Mouse (Mus musculus): Measurements from ENCODE around the gene Rab11fip3. TPM values are rescaled to one million over a fixed set of nuclear protein-coding genes. Genes with fewer than 3 reads are reported as not detected.
"Not testable (repeated sequence)": the region's sequence is repeated elsewhere in the genome, so short reads cannot be mapped to it uniquely, and the experiment has no call there.

Gene Rab11fip3
- polyA plus RNA-seq (2012; rRNA removed), result 98.1 and 98.7 TPM in 2 replicates

- DNase-seq (ENCODE audit: extremely low spot score in 1 of 2, low spot score in 1 of 2), result peak; percentile 49 to 83
These were observed at the start of gene Rab11fip3 for GRCm38 (mm10) chr17:26068831-26069739. Rab11fip3 (minus strand) TSS chr17:26069555.

- DNase-seq (ENCODE audit: extremely low spot score in 1 of 2, low spot score in 1 of 2), result no peak
These were observed 47.3 kb upstream of the Rab11fip3 start for GRCm38 (mm10) chr17:26116503-26117258.

GRCm38 (mm10) chr17:26115956-26116487 lies 46.7 kb upstream of the Rab11fip3 start:
- DNase-seq (ENCODE audit: extremely low spot score in 1 of 2, low spot score in 1 of 2), result no peak

- DNase-seq (ENCODE audit: extremely low spot score in 1 of 2, low spot score in 1 of 2), result no peak
These were observed 46.0 kb upstream of the Rab11fip3 start for GRCm38 (mm10) chr17:26115205-26115898.

DNA sequence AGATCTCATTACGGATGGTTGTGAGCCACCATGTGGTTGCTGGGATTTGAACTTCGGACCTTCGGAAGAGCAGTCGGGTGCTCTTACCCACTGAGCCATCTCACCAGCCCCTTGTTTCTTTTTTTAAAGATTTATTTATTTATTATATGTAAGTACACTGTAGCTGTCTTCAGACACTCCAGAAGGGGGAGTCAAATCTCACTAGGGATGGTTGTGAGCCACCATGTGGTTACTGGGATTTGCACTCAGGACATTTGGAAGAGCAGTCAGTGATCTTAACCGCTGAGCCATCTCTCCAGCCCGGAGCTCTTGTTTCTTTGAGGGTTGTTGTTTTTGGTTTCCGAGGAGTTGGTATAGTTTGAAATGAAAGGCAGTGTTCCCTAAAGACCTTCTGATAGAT lies 45.1 kb upstream of the Rab11fip3 start:
- DNase-seq (ENCODE audit: extremely low spot score in 1 of 2, low spot score in 1 of 2), result not testable (repeated sequence)

GRCm38 (mm10) chr17:26114061-26114460 lies 44.7 kb upstream of the Rab11fip3 start:
- no peak for DNase-seq (ENCODE audit: extremely low spot score in 1 of 2, low spot score in 1 of 2)

DNA sequence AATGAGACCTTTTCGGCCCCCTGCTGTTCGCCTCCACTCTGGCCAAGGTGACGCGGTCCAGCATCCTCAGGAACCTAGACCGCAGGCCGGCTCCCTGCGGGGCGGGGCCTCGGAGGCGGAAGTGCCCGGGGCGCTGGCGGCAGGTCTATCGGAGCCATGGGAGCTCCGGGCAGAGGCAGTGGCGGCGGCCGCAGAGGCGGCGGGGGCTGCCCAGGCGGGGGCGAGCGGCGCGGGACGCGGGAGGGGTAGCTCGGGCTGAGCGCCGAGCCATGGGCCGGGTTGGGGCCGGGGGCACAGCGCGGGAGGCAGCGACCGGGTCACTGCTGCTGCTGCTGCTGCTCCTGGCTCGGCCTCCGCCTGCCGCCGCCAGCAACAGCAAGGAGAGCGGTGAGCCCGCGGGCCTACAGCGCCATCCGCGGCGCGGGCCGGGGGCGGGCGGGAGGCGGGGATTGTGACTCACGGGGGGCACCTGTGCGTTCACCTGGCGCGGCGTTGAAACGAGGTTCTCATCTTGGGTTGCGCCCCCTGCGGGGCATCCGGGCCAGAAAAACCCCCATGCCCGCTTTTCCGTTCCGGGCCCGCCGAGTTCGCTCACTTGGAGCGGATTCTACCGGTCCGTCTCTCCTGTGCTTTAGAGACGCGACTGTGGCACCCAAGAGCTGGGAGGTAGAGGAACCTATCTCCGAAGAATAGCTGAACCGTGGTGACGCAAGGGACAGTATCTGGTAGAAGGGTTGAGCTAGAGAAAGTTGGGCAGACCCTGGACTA lies 44.0 kb upstream of the Rab11fip3 start, which contains the start of gene Tmem8:
Gene Tmem8, plus strand, starts transcription at position 119 of the 768 bp plus-strand sequence.
- peak in 1 of 2 experiments; percentile 73 for DNase-seq (ENCODE audit: extremely low spot score in 1 of 2, low spot score in 1 of 2)

GRCm38 (mm10) chr17:26112751-26113150 lies 43.4 kb upstream of the Rab11fip3 start:
- DNase-seq (ENCODE audit: extremely low spot score in 1 of 2, low spot score in 1 of 2), result no peak

DNA sequence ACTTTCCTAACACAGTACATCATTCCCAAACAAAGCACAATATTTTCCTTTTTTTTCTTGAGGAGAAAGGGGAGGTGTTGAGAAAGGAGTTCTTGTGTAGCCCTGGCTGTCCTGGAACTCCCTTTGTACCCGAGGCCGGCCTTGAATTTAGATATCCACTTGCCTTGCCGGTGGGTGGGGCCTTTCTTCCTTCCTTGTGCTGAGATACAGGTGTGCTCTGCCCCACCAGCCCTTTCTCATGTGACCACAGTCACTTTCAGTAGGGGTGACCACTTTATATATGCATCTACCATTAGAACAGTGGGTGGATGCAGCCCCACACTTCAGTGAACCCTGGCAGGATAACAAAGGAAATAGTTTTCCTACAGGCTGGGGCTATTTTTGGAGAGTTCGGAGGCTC lies 42.4 kb upstream of the Rab11fip3 start:
- DNase-seq (ENCODE audit: extremely low spot score in 1 of 2, low spot score in 1 of 2), result no peak

DNA sequence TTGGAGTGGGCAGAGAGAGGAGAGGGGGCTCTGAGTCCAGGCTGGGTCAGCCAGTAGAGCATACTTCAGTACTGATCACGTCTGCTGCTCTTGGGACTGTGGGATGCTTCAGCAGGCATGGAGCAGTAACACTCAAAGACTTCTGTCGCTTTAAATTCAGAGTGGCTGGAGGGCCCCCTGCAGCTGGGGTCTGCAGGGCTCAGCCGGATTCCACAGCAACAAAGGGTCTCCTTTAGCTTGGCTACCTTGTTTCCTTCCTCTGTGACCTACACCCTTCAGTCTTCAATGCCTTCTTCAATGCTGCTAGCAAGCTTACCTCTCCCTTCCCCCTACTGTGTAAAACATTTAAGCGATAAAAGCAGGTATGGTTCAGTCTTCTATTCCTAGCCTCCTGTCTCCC lies 41.7 kb upstream of the Rab11fip3 start:
- no peak for DNase-seq (ENCODE audit: extremely low spot score in 1 of 2, low spot score in 1 of 2)

GRCm38 (mm10) chr17:26110156-26110555 lies 40.8 kb upstream of the Rab11fip3 start:
- DNase-seq (ENCODE audit: extremely low spot score in 1 of 2, low spot score in 1 of 2), result no peak

DNA sequence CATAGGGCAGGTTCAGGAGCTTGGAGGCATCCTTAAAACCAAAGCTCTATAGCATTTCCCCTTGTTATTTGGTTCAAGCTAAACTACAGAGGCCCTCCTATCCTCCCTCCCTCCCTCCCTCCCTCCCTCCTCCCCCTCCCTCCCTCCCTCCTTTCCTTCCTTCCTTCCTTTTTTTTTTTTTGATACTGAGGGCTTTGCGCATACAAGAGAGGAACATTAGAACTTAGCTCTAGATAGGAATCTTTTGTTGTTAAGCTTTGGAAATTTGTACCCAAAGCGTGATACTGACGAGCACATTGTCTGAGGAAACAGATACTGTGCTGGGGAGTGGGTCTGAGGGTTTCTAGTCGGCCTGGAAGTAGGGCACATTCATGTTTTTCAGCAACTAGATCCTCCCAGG lies 36.3 kb upstream of the Rab11fip3 start:
- no peak for DNase-seq (ENCODE audit: extremely low spot score in 1 of 2, low spot score in 1 of 2)

DNA sequence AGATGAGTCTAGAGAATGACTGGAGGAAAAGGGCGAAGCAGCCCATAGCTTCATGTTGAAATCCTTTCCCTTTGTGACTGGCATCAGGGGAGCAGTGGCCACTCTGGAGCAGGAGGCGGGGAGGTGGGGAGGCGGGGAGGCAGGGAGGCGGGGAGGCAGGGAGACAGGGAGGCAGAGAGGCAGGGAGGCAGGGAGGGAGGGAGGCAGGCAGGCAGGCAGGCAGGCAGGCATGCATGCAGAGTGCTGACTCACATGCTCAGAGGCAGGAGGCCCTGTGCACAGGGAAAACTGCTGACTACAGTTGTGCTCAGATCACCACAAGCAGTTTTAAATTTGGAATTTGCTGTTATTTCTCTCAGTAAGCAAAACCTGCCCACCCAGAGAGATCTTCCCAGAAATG lies 32.1 kb upstream of the Rab11fip3 start:
- DNase-seq (ENCODE audit: extremely low spot score in 1 of 2, low spot score in 1 of 2), result peak in 1 of 2 experiments; percentile 48

DNA sequence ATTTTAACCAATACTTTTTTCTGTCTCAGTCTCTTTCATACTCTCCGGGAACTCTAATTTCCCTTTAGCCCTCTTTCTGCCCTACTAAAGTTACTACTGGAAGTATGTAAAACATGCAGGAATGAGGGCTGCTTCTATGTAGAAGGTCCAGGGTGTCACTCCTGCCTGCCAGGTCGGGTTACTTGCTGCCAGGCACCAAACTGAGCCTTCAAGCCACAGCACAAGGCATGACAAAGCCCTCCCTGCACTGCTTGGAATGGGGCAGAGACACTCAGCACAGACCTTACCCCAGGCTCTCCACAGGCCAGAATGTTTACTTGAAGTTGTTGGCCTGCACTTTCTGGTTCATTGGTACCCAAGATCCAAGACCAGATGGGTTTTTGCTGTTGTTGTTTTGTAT lies 30.8 kb upstream of the Rab11fip3 start:
- no peak for DNase-seq (ENCODE audit: extremely low spot score in 1 of 2, low spot score in 1 of 2)

GRCm38 (mm10) chr17:26099316-26099715 lies 30.0 kb upstream of the Rab11fip3 start:
- peak in 1 of 2 experiments; percentile 43 for DNase-seq (ENCODE audit: extremely low spot score in 1 of 2, low spot score in 1 of 2)

GRCm38 (mm10) chr17:26098461-26098860 lies 29.1 kb upstream of the Rab11fip3 start:
- no peak for DNase-seq (ENCODE audit: extremely low spot score in 1 of 2, low spot score in 1 of 2)

DNA sequence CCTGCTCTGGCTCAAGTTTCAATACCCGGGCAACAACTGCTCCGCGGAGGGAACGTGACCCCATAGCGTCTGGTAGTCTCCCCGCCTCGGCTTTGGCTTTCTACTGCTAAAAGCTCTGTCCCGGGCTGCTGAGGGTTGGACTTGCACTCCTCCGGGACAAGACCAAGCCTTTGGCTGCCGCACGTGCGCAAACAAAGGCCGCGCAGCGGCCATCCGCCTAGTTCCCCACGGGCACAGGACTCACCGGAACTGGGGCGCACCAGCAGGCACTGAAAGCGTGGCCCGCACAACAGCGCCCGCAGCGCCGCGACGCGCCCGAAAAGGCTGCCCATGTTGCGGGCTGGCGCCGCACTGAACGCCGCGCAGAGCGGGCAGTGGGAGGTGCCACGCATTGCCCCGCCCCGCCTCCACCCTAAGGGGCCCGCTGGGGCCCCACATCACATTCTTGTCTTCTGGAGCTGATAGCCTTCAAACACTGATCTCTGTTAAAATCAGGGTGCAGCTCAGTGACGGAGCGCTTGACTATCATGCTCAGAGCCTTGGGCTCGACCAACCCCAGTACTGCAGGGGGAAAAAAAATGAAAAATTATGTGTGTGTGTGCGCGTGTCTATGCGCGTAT lies 25.9 kb upstream of the Rab11fip3 start, which contains the start of gene Nme4:
Gene Nme4, minus strand, starts transcription at position 482 of the 620 bp plus-strand sequence.
- peak in 1 of 2 experiments; percentile 75 for DNase-seq (ENCODE audit: extremely low spot score in 1 of 2, low spot score in 1 of 2)

GRCm38 (mm10) chr17:26094531-26095110 lies 25.3 kb upstream of the Rab11fip3 start:
- DNase-seq (ENCODE audit: extremely low spot score in 1 of 2, low spot score in 1 of 2), result no peak

All from frontal cortex, adult 2 months (tissue).